Mouse (Mus musculus): ENCODE results near the gene Nat9.

Nat9 gene

DNA sequence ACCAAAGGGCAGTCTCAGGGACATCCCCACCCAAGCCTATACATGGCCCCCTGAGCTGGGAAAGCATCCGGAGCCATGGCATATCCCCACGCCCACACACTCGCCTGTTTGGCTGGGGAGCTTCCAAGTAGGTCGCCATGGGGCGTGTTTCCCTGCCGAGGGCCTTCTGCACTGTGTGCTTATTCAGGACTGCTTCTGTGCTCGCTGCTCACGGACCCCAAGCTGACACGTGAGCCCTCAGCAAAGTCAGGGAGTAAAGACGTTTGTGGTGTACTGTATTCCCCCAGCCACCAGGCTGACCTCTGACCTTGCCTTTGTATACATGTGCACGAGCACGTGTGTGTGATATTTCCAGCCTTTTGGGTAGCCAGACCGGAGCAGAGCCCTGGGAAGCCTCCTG, 24.5 kb upstream of the Nat9 start:
- DNase-seq: peak; percentile 95

DNA sequence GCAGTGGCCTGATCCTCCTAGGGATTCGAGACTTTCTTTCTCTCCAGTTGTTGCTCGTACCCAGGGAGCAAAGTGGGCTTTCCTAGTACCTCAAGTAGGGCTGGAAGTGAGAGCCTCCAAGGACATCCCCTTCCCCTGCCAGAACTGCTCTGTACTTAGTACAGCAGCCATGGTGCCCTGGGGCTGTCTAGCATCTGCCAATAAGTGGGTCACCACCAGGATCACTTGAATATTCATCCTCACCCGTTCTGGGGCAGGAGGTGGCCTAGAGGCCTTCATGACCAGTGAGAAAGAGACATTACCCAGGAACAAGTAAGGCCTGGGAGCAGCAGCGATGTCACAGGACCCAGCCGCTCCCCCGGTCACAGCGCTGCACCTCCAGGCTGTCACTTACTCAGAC, 22.3 kb upstream of the Nat9 start:
- DNase-seq: peak; percentile 87

DNA sequence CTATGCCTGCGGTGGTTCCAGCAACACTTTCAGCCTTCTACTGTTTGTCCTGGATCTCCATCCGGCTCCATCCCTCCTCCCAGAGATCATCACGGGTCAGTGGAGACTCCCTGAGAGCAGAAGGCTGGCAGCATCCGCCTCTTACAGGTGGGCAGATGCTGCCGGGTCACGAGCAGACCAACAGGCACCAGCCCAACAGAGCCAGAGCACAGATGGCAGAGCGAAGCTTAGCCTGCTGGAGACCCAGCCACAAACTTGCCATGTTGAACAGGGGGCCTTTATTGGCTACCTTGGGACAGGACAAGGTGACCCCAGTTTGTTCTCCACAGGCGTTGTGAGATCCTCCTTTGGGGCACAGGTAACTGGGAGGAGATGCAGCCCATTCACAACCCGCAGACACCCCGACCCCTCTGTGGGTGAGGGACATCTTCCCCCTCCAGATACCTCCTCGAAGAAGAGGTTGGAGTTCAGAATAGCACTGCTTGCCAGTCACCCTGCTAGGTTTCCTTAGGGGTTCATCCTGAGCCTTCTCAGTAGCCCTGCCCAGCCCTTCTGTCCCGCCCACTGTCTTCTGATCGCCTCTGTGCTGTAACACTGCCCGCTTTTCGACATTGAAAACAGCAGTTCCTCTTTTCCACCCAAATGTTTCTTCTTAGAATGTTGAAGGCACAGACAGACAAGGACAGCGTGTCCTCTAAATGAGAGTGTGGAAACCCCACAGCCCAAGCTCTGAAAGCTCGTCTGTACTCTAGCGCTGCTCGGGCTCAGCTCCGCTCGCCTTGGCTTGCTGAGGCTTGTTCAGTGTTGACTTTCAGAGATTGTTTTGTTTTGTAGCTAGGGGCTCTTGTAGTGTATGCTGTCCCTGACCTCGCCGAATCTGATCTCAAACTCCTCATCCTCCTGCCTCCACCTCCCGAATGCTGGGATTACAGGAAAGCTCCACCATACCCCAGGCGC, 21.4 kb upstream of the Nat9 start:
- peak; percentile 87 for DNase-seq

DNA sequence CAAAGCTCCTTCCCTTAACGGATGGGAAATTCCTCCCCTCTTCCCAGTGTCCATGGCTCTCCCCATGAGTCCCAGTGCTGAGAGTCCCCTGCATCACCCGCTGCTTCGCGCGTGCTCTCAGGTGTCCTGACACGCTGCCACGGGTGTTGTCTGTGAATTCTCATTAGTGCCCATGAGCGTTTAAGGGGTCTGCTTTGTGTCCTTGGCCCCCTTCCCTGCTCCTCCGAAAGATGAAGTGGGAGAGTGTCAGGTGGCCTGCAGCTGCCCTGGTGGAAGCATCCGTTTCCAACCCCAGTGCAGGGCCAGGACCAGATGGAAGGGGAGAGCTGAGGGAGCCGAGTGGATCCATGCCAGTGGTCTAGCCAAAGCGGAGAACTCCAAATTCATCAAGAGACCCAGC, 20.5 kb upstream of the Nat9 start:
- DNase-seq: peak; percentile 89

DNA sequence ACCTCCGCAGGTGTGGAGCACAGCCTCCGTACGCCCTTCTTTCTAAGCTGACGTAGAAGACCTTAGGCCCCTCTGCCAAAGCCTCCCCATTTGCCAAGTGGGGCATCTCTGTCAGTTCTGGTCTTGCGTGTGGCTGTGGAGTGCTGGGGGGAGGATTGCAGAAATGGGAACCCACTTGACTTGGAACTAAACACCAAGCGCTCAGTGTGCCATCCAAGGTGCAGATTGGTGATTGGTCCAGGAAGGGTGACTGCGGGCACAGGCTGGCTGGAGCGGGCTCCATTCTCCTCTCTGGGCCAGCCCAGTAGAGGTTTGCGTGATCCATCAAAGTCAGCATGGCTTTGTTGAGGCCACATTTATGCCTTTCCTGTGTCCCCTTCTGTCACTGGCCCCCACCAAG, 15.1 kb upstream of the Nat9 start:
- peak; percentile 90 for DNase-seq

DNA sequence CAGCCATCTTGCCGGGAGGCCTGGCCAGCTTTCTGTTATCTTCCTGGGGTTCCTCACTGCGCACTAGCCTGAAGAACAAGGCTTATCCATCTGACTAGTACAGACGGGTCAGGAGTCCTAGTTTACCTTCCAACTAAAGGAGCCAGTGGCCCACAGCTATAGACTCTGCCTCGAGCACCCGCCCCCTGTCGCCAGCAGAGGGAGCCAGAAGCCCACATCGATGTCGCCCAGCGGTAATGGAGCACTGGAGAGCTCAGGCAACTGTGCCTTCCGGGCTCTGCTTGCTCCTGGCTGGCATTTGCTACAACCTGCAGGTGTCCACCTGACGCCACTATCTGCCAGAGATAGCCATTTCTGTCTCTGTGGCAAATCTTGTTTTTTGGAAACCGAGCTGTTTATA, 14.7 kb upstream of the Nat9 start:
- DNase-seq: peak; percentile 94

DNA sequence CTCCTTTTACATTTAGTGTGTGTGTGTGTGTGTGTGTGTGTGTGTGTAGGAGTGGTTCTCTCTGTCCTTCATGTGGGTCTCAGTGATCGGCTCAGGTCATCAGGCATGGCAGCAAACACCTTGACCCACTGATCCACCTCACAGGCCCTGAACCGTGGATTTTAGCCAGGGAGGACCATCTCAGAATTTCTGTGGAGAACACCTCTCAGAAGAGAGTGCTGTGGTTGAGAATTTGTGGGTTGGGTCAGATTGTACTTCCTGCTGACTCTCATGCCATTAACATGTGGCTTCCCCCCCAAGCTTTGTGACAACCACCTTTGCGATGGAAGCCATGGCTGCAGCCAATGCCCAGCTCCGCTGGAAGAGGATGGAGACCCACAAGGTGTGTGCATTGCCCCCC, 12.9 kb upstream of the Nat9 start:
- no peak for DNase-seq

DNA sequence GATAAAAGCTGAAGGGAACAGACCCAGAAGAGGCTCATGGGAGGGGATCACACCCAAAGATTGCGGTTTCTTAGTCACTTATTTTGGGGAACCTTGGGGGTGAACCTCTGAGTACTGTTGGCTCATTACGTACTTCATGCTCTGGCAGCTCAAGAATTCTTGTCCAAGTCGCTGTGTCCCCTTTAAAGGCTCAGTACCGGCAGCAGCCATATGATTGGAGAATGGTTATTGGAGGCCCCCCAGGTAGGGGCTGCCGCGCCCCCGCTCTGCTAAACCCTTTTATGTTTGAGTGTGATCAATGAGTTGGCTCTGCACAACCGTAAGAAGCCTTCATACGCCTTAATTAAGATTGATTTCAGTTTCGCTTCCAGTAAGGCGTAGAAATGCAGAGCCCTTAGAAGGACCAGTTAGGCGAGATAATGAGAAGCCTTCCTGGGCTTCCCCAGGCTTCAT, 11.3 kb upstream of the Nat9 start:
- DNase-seq: no peak

DNA sequence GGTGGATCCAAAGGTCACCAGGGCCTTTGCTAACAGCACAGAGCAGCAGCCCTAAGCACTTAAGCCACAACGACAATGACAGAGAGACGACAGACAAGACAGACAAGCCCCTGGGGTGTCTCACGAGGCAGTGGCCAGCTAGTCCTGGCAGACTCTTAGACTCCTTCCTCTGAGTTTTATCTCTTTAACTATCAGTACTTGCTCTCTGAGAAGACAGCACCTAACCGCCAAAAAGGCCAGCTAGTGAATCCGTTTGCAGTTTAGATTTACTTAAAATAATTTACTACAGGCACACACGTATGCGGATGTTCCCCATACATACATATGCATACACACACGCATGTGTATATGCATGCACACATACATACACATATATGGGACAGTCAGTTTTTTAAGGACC, 9.9 kb upstream of the Nat9 start:
- DNase-seq: no peak

DNA sequence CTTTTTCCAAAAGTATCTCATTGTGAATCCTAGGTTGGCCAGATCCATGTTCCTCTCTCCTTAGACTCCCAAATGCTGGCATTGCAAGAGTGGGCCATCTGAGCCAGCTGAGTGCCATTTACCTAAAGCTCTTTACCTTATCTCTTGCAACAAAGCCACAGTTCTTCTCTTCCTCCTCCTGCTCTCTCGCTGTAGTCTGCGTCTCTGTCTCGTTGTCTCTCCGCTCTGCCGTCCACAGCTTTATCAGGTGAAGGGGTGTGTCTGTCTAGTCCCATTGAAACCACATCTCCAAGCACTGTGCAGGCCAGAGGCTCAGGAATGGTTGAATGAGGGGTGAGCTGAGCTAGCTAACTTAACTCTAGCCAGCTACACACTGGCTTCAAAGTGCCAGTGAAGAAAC, 8.3 kb upstream of the Nat9 start:
- no peak for DNase-seq

DNA sequence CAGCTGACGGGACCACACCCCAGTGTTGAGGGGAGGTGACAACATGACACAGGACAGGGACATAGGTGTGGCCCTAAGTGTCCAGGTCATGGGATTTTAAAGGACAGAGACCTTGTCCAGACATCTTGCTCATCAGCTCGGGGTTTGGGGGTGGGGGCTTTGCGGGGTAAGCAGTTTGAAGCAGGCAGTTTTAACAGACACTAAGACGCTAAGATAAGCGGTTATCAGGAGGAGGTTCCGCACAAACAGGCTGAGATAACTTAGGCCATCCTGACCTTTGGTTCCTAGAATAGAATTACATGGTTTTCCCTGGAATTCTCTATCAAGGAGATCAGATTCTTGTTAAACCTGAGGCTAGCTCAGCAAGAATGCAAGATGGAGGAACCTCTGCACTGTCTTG, 7.0 kb upstream of the Nat9 start:
- no peak for DNase-seq

DNA sequence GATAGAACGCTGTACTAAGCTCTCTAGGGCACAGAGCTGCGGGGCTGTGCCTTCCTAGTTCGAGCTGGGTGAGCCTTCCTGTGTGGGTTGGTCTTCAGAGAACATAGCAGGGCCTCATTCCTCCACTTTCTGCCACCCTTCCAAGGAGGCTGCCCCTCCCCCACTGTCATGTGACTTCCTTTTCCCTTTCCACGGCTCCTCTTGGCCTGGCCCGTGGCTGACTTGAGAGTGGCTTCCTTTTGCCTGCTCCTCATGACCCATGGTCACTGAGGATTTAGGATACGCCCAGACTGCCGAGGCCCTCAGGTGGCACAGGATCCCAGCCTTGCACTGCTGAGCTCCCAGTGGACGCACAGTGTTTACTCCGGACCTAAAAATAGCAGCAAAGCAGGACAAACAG, 4.5 kb upstream of the Nat9 start:
- DNase-seq: peak; percentile 98

DNA sequence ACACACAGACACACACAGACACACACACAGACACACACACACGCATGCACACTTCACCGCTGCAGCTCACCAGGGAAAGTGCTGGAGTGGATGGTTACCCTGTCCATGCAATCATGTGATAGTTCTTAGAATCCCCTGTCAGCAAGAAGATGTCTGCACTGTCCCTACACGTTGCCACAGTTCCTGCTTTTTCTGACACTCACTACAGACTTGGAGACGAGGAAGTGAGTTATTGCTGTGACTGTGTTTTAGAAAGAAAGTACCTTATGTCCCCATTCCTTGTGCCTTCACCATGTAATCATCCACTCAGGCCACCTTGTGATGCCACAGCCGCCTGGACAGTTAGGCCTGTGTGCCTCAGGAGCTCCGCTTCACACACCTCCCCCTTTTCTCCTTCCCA, 1.6 kb upstream of the Nat9 start:
- DNase-seq: peak; percentile 95

DNA sequence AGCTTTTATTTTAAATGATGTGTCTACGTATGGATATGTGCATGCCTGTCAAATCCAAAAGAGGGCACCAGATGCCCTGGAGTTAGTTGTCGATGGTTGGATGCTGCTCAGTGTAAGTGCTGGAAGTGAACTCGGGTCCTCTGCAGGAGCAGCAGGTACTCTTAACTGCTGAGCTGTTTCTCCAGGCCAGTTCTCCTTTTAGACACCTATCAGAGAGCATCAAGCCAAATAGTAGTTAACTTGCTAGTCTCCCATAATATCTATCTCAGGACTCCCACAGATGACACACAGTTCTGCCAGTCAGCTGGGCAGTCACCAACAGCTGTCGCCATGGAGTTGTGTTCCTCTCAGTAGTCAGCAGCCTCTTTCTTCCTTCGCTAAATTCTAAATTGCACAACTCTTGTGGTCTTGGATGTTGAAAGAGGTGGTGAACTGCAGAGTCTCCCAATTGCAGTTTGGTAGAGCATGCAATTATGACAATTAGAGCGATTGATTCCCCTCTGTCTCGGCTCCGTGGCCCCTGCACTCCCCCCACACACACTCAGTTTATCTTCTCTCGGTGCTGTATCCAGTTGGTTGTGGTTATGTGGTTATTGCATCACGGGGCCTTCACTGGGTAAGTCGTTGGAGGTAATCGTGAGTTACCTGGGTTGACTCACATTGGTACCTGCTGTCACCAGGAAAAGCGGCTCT, 1.0 kb upstream of the Nat9 start:
- peak; percentile 94 for DNase-seq

DNA sequence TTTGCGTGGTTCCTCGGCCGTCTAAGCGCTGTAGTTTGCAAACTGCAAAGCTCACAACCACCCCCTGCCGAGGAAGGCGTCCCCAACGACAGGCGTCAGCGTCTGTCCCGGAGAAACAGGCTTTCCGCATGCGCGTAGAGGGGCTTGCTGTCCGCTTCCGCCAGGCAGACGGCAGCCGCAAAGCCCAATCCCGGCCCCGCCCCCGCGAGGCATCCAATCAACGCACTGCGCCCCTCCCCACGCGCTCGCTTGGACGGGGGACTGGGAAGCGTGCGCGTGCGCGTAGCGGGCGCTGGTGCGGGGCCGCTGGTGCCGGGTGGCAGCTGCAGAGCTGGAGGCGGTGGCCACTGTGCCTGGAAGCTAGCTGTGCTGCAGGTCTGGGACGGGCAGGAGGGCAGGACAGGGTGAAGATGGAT, 427 bp downstream of the Nat9 start, which contains the start of gene Tmem104:
Gene Tmem104, plus strand, starts transcription at position 264 of the 416 bp plus-strand sequence.
- peak; percentile 100 for DNase-seq

DNA sequence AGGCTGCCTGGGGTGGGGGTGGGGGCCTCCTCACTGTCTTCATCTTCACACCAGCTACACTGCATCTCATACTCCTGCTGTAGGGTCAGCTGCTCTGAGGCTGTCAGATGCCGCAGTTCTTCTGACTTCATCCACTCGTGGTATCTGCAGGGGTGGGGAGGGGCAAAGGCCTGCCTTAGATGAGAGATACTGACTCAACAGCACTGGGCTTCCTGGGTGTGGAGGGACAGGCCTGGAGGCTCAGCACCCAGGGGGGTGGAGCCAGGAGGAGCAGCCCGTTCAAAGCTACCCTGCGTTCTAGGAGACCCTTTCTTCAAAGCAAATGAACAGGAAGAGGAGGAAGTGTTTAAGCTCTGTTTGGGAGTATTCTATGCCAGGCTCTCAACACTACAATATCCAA, 2.7 kb downstream of the Nat9 start:
- peak; percentile 94 for DNase-seq

DNA sequence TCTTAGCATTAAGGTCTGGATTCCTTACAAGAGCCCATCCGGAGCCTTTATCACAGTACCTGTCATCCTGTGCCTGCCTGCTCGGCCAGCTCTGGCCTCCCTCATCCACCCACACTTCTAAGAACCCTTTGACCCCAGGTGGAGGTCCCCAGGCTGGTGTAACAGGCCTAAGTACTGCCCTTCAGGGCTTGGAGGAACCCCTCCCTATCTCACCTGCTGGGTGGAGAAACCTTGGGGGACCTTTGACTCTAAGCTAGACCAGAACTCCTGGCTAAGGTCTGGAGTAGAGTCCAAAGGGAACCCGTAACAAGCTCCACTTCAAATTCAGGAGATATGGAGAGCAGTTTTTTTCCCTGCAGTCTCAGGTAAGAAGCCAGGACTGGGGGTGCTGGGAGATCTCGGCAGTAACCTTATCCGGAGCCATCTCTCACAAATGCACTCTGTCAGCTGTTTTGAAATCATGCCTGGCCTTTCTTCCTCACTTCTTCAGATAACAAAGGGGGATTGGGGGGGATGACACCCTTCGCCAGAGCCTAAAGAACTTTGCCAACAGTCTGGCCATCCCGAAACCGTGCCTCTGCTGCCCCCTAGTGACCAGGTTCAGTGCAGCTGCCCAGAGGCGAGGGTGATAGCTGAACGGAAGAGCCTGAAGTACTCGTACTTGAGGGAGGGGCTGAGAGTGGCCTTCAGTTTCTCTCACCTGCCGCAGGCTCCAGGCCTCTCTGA, 5.6 kb downstream of the Nat9 start:
- DNase-seq: peak; percentile 97

DNA sequence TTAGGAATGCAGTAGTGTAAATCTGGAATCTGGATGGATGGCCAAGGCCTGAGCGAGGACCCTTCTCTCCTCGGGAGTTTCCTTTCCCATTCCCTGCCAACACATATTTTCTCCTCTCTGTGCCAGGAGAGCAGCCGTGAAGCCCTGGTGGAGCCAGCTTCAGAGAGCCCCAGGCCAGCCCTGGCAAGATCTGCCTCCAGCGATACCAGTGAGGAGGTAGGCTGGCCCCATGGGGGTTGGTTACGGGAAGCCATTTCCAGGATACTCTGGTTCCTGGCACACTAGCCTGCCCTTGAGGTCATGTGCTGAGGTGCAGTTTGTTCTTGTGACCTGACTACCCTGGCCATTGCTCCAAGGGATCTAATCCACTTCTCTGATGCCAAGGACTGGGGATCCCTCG, 7.8 kb downstream of the Nat9 start:
- DNase-seq: peak; percentile 94

DNA sequence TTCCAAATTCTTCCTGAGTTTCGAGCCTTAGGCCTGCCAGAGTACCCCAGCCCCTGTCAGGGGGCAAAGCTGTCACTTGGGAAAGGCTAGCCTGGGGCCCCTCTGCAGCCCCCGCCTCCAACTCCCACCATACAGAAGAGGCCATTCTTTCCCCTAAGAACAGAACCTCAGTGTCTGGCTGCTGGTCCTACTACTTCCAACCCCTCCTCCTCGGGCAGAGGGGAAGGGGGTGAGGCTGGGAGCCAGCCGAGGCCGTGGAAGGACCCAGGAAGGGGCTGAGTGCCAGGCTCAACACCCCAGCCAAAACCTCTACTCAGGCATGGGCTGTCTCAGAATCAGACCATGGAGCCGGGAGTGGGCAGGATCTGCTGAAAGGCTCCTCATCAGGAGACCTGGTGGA, 8.5 kb downstream of the Nat9 start:
- DNase-seq: no peak

DNA sequence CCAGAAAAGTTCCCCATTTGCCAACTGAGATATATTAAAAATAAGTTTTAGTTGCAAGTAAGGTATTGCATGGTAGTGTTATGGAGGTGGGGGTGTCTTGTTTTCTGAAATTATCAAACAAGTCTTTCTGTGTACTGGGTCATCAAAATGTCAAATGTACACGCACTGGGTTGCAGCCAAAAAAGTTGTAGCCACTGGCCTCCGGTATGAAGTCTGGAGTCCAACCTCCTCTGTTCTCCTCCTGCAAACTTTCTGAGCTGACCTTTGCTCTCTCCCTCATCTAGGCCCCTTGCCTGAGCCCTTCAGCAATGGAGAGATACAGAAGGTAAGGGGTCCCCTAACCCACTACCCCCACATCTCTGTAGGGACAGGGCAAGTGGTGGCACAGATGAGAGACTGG, 8.9 kb downstream of the Nat9 start:
- DNase-seq: no peak

DNA sequence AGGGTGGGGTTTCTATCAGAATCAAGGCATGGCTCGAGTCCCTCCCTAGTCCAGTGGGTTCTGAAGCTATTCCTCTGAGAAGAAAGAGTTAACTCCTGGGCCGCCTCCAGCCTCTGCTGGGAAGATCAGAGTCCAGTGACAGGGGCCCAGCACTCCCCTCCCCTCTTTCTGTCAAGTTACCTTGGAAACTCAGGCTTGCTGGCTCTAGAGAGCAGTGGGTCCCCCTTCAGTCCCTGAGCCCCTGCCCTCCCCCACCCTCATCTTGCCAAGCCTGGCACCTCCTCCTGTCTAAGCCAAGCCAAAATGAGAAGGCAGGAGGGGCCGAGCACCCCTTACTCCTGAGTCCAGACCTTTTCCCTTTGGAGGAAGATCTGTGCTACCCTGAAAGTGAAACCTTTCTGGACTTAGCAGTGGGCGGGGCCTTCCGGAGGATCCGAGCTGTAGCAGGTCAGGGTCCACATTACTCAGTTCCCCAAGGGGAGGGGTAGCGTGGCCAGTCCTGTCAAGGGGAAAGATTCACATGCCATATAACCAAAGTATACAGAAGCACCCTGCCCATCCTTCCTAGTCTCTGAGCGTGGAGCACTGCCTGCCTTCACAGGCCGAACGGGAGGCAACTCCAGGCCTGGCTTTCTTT, 10.0 kb downstream of the Nat9 start:
- peak; percentile 91 for DNase-seq

DNA sequence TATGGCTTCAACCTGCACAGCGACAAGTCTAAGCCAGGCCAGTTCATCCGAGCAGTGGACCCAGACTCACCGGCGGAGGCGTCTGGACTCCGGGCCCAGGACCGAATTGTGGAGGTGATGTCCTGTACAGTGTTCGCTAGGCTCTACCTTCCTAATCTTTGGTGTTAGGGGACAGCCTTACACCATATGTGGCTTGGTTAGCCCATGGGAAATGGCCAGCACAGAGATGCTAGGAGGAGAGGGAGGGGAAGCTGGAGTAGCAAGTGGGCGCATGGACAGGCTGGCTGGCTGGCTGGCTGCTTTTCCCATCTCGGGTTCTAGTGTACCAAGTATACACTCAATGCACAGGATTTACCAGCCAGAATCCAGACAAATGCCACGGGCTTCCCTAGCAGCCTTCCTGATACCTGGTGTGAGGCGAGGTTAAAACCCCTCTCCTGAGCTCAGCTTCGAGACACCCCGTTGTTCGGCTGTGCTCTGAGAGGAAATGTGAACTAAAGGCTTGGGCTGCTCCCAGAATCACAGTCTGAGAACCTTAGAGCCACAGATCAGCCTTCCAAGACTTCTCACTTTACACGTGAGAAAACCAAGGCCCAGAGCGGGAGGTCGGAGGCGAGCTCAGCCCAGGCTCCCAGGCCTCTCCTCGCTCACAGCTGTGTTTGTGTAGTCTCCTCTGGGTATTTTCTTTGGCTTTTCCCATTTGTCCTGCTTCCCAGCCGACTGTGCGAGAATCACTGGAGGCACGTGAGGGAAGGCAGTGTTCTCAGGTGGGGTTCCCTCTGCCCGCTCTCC, 11.1 kb downstream of the Nat9 start:
- DNase-seq: peak; percentile 97
